Mouse (Mus musculus) brain, embryonic 14.5 days (tissue): ENCODE measurements around the gene Cux1. TPM values are rescaled to one million over a fixed set of nuclear protein-coding genes. Genes with fewer than 3 reads are reported as not detected.

Experiments
- DNase-seq: peaks from one replicate; pipeline ENCODE4 v3.0.0-alpha.2; 2011; ENCODE audit warnings: low read depth
- CTCF ChIP-seq: fragments of 200-500 bp; IDR thresholded peaks from 2 replicates; pipeline ENCODE4 v1.5.1; 2012; ENCODE audit warnings: inconsistent platforms, mild to moderate bottlenecking, moderate library complexity, borderline replicate concordance; ENCODE audit not compliant: insufficient read depth, insufficient read length; ENCODE audit errors: extremely low read depth
- POLR2A ChIP-seq: fragments of 200-500 bp; IDR thresholded peaks from 2 replicates; pipeline ENCODE4 v1.6.1; 2012; ENCODE audit warnings: mild to moderate bottlenecking, inconsistent platforms, borderline replicate concordance; ENCODE audit not compliant: poor library complexity, insufficient read depth, insufficient read length, severe bottlenecking; ENCODE audit errors: extremely low read depth
- polyA plus RNA-seq: library from polyadenylated mRNA; depleted of rRNA; stranded (reverse); fragments of >200 nt; gene quantifications from 2 replicates; pipeline ENCODE4 v1.2.3, GENCODE M21; 2012

Gene Cux1
- polyA plus RNA-seq, 1 experiment, result 92.0 TPM

DNA sequence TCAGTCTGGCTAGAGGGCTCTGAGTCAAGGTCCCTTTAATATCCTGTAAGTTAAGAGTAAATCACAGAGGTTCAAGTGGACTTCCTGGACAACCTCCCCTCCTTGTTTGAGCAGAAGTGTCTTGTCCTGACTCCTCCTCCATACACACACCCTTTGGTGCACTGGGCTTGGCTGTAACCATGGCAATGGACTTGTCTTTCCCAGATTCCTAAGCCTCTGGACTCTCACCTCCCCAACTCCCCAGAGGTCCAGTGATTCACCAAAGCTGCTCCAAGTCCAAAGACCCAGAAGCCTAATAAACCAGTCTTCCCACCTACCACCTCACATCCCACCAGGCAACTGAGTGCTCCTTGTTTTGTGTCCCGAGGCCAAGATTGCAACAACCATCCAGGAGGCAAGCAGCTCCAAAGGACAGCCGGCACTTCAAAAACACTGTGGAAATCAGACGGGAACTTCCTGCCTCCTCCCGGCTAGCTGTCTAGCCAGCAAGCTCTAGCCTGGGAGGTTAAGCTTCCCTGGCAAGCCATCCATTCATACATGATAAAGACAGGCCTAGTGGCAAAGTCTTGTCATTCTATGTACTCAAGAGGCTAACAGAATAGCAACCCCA lies 17.5 kb upstream of the Cux1 start:
- DNase-seq, result no peak
- TF ChIP-seq POLR2A (no peak), CTCF (no peak)

DNA sequence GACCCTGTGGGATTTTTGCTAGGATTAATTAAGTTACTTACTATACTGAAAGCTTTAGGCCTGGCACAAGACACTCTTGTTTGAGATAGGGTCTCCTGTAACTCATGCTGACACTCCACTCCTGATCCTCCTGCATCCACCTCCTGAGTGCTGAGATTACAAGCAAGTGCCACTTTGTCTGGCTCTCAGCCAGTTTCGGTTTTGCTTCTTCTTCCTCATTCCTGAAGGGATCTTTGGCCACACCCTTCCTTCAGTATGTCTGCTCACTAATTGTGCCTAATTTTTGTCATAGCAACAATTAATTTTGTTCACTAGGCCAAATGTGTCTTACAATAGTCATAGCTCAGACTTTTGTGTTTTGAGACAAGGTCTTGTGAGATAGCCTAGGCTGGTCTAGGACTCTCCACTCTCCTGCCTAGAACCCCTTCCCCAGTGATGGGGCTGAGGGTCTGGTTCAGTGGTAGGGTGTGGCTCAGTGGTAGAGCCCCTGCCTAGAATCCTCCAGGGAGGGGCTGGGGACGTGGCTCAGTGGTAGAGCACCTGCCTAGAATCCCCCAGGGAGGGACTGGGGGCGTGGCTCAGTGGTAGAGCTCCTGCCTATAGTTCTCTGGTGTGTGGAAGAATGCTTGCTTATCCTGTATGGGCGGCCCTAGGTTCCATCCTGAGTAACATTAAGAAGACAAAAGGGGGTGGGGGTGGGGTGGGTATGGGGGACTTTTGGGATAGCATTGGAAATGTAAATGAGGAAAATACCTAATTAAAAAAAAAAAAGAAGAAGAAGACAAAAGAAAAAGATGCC lies 16.6 kb upstream of the Cux1 start:
- DNase-seq, result no peak
- TF ChIP-seq POLR2A (no peak), CTCF (no peak)

DNA sequence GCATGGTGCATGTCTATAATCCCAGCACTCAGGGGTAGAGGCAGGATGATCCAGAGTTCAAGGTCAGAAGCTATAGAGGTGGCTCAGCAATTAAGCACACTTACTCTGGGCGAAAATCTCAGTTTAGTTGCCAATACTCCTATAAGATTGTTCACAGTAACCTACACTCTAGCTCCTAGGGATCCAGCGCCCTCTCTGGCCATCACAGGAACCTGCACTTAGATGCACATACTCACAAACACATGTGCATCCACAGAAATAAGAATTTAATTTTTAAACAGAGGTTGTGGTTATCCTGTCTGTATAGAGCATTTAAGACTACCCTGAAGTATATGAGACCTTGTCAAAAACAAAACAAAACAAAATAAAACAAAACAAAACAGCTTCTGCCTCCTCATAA lies 16.0 kb upstream of the Cux1 start:
- TF ChIP-seq CTCF (no peak), POLR2A (no peak)
- no peak for DNase-seq

GRCm38 (mm10) chr5:136582201-136582600 lies 14.9 kb upstream of the Cux1 start:
- no peak for TF ChIP-seq POLR2A
- no peak for TF ChIP-seq CTCF
- DNase-seq, result no peak

- TF ChIP-seq CTCF (no peak), POLR2A (no peak)
- no peak for DNase-seq
Measured at GRCm38 (mm10) chr5:136581625-136582024, 14.3 kb upstream of the Cux1 start.

DNA sequence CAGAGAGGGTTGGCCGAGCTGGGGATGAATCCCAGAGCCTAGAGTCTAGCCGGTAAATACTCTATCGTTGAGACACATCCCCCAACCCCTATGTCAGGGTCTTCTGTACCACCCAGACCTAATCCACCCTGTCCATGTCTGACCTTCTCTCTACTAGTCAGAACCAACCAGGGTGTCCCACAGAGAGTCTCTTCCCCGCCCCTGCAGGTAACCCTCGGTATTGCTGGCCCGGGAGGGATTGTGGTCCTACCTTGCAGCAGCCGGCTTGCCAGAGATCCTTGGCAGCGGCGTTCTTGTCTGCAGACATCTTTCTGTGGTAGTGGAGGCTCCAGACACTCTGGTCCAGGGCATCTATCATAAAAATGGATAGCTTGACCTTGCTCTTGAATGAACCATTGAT lies 13.9 kb upstream of the Cux1 start:
- DNase-seq, result peak; percentile 33

DNA sequence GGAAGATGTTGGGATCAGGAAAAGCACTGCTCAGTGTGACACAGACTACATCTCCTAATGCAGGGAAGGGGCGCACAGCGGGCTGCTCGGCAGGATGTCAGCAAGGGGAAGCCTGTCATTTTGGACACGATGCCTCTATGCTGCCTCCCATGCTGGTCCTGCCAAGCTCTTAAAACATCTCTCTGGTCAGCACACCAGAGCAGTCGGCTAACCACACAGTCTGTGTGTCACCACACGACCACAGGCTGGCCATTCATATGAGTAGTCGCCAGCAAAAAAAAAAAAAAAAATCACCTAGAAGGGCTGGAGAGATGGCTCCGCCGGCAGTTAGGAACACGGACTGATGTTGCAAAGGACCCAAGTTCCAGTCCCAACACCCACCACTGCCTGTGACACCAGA lies 10.9 kb upstream of the Cux1 start:
- no peak for DNase-seq
- TF ChIP-seq POLR2A, result no peak
- no peak for TF ChIP-seq CTCF

More for the DNA sequence above, 13.9 kb upstream of the Cux1 start:
- no peak for TF ChIP-seq POLR2A
- peak; percentile 51; the same call in 1 of the 2 replicates for TF ChIP-seq CTCF

- TF ChIP-seq POLR2A (no peak), CTCF (no peak)
- no peak for DNase-seq
Measured at GRCm38 (mm10) chr5:136570171-136570570, 2.9 kb upstream of the Cux1 start.

- TF ChIP-seq CTCF (peak; percentile 53), POLR2A (no peak)
- DNase-seq, result peak; percentile 77
Measured at GRCm38 (mm10) chr5:136568776-136569175, 1.5 kb upstream of the Cux1 start.

- TF ChIP-seq POLR2A, result no peak
- no peak for TF ChIP-seq CTCF
Measured at GRCm38 (mm10) chr5:136568026-136568765, 906 bp upstream of the Cux1 start.

DNA sequence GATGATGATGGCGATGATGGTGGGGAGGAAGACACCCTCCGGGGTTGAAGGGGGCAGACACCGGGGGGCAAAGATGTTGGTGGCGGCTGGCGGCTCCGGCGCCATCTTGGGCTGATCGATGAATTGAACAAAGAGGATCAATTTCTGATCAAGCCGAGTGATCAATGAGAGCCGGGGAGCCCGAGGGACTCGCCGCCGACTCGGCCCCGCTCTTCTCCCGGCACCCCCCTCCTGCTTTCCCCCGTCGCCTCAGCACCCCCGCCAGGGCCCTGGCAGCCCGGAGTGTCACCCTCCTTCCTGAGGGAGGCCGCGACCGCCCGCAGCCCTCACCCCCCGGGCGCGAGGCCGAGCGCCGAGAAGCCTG lies 496 bp downstream of the Cux1 start:
- TF ChIP-seq CTCF, result no peak
- no peak for DNase-seq

More at GRCm38 (mm10) chr5:136568026-136568765, 906 bp upstream of the Cux1 start:
- peak; percentile 50 for DNase-seq
